Mouse (Mus musculus) cortical plate, adult 2 months (tissue): ENCODE measurements around the gene Hmgcl.

Source experiments
- CTCF ChIP-seq: fragments of 200-500 bp; IDR thresholded peaks from 2 replicates; pipeline ENCODE4 v1.5.1; 2011; ENCODE audit warnings: mild to moderate bottlenecking, control low read depth, low read length; ENCODE audit not compliant: insufficient read depth; ENCODE audit errors: extremely low read depth
- POLR2A ChIP-seq: fragments of 200-500 bp; IDR thresholded peaks from 2 replicates; pipeline ENCODE4 v1.6.1; 2011; ENCODE audit warnings: mild to moderate bottlenecking, low read length, control low read depth; ENCODE audit not compliant: insufficient read depth; ENCODE audit errors: extremely low read depth

DNA sequence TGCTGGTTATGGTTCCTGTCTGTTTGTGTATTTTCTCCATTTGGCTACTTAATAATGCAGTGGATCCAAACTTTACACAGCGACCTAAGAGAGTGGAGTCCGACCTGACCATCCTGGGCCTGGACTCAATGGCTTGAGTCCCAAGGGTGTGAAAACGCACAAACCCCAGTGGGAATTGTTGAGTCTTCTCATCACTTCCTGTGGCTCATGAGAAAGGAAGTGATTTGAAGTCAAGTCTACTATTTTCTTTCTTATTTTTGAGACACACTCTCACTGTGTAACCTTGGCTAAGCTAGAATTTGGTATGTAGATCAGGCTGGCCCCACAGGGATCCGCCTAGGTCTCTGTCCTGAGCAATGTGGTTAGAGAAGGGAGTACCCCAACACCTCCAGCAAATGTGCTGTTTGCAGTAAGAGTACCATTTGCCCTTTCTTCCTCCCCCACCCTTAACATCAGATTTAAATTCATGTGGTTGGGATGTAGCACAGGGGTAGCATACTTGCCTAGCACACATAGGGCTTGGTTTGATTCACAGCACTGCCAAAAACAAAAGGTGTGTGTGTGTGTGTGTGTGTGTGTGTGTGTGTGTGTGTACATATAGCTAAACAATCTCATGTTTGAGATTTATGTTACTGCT is 43.5 kb upstream of the Hmgcl start:
- TF ChIP-seq CTCF (no peak), POLR2A (no peak)
